Mouse (Mus musculus) limb, embryonic 13.5 days (tissue): ENCODE results near the gene Agt. TPM values are rescaled to one million over a fixed set of nuclear protein-coding genes. Genes with fewer than 3 reads are reported as not detected.
A peak's percentile ranks its signal among the peaks of the same experiment; 100 is the strongest.

Experiments used
- ATAC-seq: fragments of 200-750 bp; cut with Nextera tagmentation; 2 replicates; pipeline ENCODE4 v1.8.0; 2017; ENCODE audit warnings: low read depth, moderate number of reproducible peaks, moderate TSS enrichment; ENCODE audit not compliant: low FRiP score
- H3K27ac ChIP-seq: fragments of 300-500 bp; sonication (generic); 2 replicates; pipeline ENCODE4 v1.5.1; 2015; ENCODE audit warnings: inconsistent platforms, mild to moderate bottlenecking, moderate library complexity
- H3K27me3 ChIP-seq: fragments of 300-500 bp; sonication (generic); 2 replicates; pipeline ENCODE4 v1.6.1; 2015; ENCODE audit warnings: mild to moderate bottlenecking, inconsistent platforms
- H3K36me3 ChIP-seq: fragments of 300-500 bp; sonication (generic); 2 replicates; pipeline ENCODE4 v1.6.1; 2015; ENCODE audit warnings: inconsistent platforms, mild to moderate bottlenecking, moderate library complexity
- H3K4me1 ChIP-seq: fragments of 300-500 bp; sonication (generic); 2 replicates; pipeline ENCODE4 v1.6.1; 2015; ENCODE audit warnings: inconsistent platforms
- H3K4me2 ChIP-seq: fragments of 300-500 bp; sonication (generic); replicated peaks from 2 replicates; pipeline ENCODE4 v1.6.1; 2015; ENCODE audit warnings: inconsistent platforms, mild to moderate bottlenecking, moderate library complexity
- H3K4me3 ChIP-seq: fragments of 300-500 bp; sonication (generic); 2 replicates; pipeline ENCODE4 v1.5.1; 2015; ENCODE audit warnings: moderate library complexity, mild to moderate bottlenecking, inconsistent platforms
- H3K9ac ChIP-seq: fragments of 300-500 bp; sonication (generic); 2 replicates; pipeline ENCODE4 v1.6.1; 2015; ENCODE audit warnings: mild to moderate bottlenecking, inconsistent platforms
- H3K9me3 ChIP-seq: fragments of 300-500 bp; sonication (generic); 2 replicates; pipeline ENCODE4 v1.6.1; 2016; ENCODE audit warnings: inconsistent platforms
- WGBS: fragments of 180-500 bp; shearing (Covaris S2); methylation state at CpG from one replicate; pipeline ENCODE4 v1.1.7; 2015; 5-methylcytosine and 5-hydroxymethylcytosine counted together
- polyA plus RNA-seq: library from polyadenylated mRNA; unstranded; fragments of >200 nt; fragmentation: Nextera tagmentation; extraction: Ambion mirVana; gene quantifications from 2 replicates; pipeline ENCODE4 v1.2.1, GENCODE M21; 2015

Gene Agt
- polyA plus RNA-seq, 1 experiment from 2014 or later = 0.48 TPM

DNA sequence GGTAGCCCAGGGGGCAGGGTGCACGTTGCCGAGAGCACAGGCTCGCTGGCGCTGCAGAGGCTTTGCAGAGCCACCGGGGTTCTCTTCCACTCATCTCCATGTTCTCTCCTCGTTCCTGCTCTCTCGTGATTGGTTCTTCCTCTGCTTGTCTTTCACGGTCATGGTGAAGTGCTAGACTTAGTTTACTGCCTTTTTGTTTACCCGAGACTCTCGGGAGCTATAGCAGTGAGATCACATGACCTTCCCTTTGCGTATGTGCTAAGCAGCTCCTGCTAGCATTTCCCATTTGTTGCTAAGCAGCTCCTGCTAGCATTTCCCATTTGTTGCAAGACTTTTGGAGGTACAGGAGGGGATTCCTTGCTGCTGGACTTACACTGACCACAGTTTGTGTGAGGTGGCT lies 22.2 kb downstream of the Agt start:
- peaks cover 99% of the 10 kb centered on the region for H3K36me3 ChIP-seq
- no peak overlapping the region for H3K9ac ChIP-seq
- no peak overlapping the region for H3K4me3 ChIP-seq
- H3K27ac ChIP-seq = no peak overlapping the region
- H3K4me2 ChIP-seq = no peak overlapping the region
- H3K4me1 ChIP-seq = no peaks in the 10 kb centered on the region
- H3K27me3 ChIP-seq = no peaks in the 10 kb centered on the region
- ATAC-seq = no peak
- no peaks in the 10 kb centered on the region for H3K9me3 ChIP-seq
- WGBS = 58% methylated on average over 11 of the region's 11 CpGs

DNA sequence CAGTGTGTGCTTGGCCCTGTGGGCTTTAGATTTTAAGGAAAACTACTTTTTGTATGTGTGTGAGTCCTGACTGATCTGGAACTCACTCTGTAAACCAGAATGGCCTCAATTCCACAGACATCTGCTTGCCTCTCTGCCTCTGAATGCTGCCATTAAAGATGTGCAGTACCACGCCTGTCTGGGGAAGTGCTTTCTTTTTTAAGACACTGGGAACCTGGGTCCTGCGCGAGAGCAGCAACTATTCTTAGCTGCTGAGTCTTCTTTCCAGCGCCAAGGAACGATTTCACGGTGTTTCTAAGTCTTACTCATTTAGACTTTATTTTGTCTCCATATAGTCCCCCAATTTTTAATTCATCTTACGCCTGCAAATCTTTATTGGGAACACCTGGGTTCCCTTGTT lies 22.7 kb downstream of the Agt start:
- Histone ChIP-seq H3K9me3 (no peaks in the 10 kb centered on the region), H3K9ac (no peak overlapping the region), H3K4me1 (no peaks in the 10 kb centered on the region), H3K4me3 (no peak overlapping the region), H3K27me3 (no peaks in the 10 kb centered on the region), H3K36me3 (peaks cover 99% of the 10 kb centered on the region), H3K4me2 (no peak overlapping the region), H3K27ac (no peak overlapping the region)
- ATAC-seq = no peak
- 90% methylated on average over 7 of the region's 7 CpGs for WGBS

DNA sequence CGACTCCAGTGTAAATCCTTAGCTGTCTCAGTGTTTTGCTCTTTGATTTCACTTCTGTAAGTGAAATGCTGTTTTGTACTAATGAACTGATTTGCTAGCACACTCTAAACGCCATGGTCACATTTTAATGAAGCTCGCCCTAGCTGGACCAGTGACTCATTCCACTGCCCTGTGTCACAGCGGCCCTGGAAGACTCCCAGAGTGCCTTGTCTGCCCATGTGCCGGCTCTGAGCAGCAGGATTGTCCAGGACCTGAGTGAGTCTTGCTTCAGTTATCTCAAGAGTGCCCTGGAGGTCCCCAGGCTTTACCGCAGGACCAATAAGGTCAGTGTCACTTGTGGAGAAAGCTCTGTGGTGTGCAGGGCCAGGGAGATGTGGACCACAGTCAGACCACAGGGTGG lies 23.1 kb downstream of the Agt start:
- 91% methylated on average over 6 of the region's 6 CpGs for WGBS
- peaks cover 99% of the 10 kb centered on the region for H3K36me3 ChIP-seq
- no peaks in the 10 kb centered on the region for H3K27me3 ChIP-seq
- no peak overlapping the region for H3K4me3 ChIP-seq
- no peak overlapping the region for H3K27ac ChIP-seq
- ATAC-seq = no peak
- H3K4me2 ChIP-seq = no peak overlapping the region
- no peaks in the 10 kb centered on the region for H3K9me3 ChIP-seq
- H3K4me1 ChIP-seq = no peaks in the 10 kb centered on the region
- peak overlapping the region; percentile 31; the same call in 1 of the 2 replicates for H3K9ac ChIP-seq

DNA sequence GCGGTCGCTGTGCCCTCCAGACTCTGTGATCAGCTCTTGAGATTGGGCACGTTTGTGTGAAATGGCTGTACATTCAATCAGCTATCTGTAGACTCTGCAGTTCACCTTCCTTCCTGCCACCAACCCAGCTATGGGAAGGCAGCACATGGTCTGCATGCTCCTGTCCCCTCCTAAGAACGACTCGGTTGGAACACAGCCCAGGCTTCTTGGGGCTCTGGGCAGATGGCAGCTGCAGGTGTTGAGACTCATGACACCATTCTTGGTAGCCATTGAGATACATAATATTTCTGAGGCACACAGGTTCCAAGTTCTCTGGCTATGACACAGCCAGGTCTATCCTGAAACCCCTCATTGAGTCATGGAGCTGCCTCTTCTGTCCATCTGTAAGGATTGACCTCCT lies 26.2 kb downstream of the Agt start:
- no peaks in the 10 kb centered on the region for H3K27me3 ChIP-seq
- H3K4me3 ChIP-seq = no peak overlapping the region
- no peaks in the 10 kb centered on the region for H3K9me3 ChIP-seq
- no peak for ATAC-seq
- peaks cover 99% of the 10 kb centered on the region for H3K36me3 ChIP-seq
- H3K4me1 ChIP-seq = no peaks in the 10 kb centered on the region
- no peak overlapping the region for H3K4me2 ChIP-seq
- 97% methylated on average over 5 of the region's 5 CpGs for WGBS
- H3K9ac ChIP-seq = no peak overlapping the region
- H3K27ac ChIP-seq = no peak overlapping the region

DNA sequence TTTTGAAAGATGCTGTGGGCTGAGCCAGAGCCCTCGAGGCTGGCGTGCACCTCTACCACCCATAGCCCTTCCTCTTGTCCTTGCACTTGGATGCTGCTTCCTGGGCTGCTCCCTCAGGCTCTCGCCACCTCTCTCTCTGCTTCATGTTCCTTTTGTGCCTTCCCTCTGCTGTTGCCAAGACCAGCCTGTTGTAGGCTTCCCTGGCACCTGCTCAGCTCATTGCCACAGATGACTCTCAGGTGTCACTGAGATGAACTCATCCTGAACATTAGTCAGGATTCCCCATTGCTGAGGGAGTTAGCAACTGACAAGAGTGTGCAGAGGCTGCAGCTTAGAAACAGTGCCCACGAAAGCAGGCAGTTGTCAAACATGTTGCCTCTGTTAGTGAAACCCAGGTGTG lies 27.5 kb downstream of the Agt start:
- no peaks in the 10 kb centered on the region for H3K4me1 ChIP-seq
- no peaks in the 10 kb centered on the region for H3K9me3 ChIP-seq
- no peak for ATAC-seq
- no peak overlapping the region for H3K4me2 ChIP-seq
- H3K9ac ChIP-seq = no peak overlapping the region
- H3K4me3 ChIP-seq = no peak overlapping the region
- H3K27ac ChIP-seq = no peak overlapping the region
- peaks cover 97% of the 10 kb centered on the region for H3K36me3 ChIP-seq
- H3K27me3 ChIP-seq = no peaks in the 10 kb centered on the region
- 92% methylated on average over 4 of the region's 4 CpGs for WGBS

DNA sequence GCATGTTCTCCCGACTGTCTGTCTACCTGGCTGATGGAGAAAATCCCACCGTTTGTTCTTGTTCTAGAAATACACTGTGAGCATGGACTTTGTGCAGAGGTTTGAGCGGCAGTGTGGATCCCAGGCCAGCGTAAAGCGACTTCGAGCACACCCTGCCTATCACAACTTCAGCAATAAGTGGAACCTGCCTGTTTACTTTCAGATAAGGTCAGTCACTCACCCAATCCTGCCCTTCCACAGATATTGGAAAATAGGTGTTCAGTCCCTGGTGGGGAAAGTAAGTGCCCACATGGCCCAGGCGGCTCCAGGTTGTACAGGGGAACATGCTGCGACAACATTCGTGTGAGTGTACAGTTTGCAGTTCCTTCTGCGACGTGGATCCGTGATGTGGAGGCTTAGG lies 28.6 kb downstream of the Agt start:
- Histone ChIP-seq H3K4me1 (no peaks in the 10 kb centered on the region), H3K9me3 (no peaks in the 10 kb centered on the region), H3K27me3 (no peaks in the 10 kb centered on the region), H3K4me3 (no peak overlapping the region), H3K9ac (no peak overlapping the region), H3K27ac (no peak overlapping the region), H3K4me2 (no peak overlapping the region), H3K36me3 (peaks cover 92% of the 10 kb centered on the region)
- ATAC-seq = no peak
- 95% methylated on average over 12 of the region's 12 CpGs for WGBS

DNA sequence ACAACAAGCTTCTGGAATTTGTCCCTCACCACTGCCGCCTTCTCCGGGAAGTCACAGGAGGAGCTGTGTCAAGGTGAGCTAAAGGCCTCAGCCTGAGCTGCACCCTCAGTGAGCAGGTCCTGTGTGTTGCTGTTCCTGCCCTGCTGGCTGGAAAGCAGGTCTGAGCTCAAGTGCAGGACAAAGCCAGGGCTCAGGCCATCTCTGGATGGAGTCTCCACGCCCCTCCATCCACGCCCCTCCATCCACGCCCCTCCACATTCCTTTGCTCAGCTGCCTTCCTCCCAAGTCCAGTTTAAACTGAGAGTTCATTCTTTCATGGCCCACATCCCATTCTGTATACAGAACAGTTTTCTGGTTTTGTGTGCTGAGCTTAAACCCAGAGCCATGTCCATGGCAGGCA lies 34.1 kb downstream of the Agt start:
- WGBS = 96% methylated on average over 5 of the region's 5 CpGs

DNA sequence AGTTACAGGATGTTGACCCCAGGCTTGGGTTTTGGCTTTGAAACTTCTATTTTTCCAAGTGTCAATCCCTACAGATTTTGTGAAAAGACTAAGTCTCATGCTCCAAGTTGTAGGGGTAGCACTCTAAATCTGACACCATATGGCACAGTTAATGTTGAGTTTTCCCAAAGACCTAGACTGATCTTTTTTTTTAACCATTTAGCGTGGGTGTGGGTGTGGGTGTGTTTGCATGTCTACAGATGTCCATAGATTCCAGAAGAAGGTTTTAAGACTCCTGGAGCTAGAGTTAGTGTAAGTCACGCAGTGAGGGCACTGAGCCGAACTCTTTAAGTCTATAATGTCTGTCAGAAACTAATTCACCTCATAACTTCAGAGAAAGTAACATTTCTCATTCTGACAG lies 36.9 kb downstream of the Agt start:
- no peak overlapping the region for H3K4me3 ChIP-seq
- ATAC-seq = no peak
- no peaks in the 10 kb centered on the region for H3K4me1 ChIP-seq
- H3K9me3 ChIP-seq = no peaks in the 10 kb centered on the region
- H3K9ac ChIP-seq = no peak overlapping the region
- peaks cover 89% of the 10 kb centered on the region for H3K36me3 ChIP-seq
- H3K27ac ChIP-seq = no peak overlapping the region
- no peaks in the 10 kb centered on the region for H3K27me3 ChIP-seq
- no peak overlapping the region for H3K4me2 ChIP-seq
- WGBS = 93% methylated on average over 3 of the region's 3 CpGs

More for the DNA sequence above, 34.1 kb downstream of the Agt start:
- no peaks in the 10 kb centered on the region for H3K9me3 ChIP-seq
- H3K9ac ChIP-seq = no peak overlapping the region
- H3K4me1 ChIP-seq = no peaks in the 10 kb centered on the region
- no peak overlapping the region for H3K4me3 ChIP-seq
- no peak overlapping the region for H3K4me2 ChIP-seq
- no peak for ATAC-seq
- peaks cover 91% of the 10 kb centered on the region for H3K36me3 ChIP-seq
- no peak overlapping the region for H3K27ac ChIP-seq
- H3K27me3 ChIP-seq = no peaks in the 10 kb centered on the region

DNA sequence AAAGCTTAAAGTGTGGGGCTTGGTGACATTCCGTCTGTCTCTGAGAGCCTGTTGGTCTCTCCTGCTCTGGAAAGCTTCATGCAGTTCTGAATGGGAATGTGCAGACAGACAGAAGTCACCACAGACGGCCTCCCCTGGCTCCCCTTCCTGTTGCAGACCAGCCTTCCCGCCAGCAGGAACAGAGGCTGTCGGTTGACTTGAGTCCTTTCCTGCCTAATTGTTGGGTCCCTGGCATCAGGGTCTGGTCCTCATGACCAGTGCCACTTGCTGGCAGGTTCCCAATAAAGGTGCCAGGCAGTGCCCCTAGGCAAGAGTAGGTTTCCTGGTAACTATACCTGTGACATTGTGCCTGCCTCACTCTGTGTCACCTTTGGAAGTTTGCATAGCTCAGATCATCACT lies 38.5 kb downstream of the Agt start:
- Histone ChIP-seq H3K27me3 (no peaks in the 10 kb centered on the region), H3K4me1 (no peaks in the 10 kb centered on the region), H3K9ac (no peak overlapping the region), H3K4me2 (no peak overlapping the region), H3K36me3 (peaks cover 94% of the 10 kb centered on the region), H3K27ac (no peak overlapping the region), H3K9me3 (no peaks in the 10 kb centered on the region), H3K4me3 (no peak overlapping the region)
- ATAC-seq = no peak
- WGBS = 89% methylated on average over 4 of the region's 4 CpGs

DNA sequence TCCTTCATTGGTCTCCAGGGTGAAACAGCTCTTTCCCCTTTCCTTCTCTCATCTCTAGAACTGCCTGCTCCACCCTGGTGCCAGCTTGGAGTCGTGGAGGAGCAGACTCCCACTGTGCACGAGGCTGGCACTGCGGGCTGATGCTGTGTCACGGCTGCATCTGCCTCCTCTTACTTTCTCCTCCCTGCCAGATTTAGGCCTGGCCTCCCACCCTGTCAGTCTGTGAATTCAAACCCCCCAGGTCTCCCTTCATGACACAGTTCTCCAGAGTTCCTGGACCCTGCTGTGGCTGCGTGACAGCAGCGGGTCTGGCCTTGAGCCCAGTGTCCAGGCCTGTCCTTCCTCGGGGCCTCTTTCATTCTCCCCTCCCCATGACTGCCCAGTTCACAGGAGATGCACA lies 39.0 kb downstream of the Agt start:
- H3K27me3 ChIP-seq = no peaks in the 10 kb centered on the region
- WGBS = 85% methylated on average over 7 of the region's 7 CpGs
- ATAC-seq = no peak
- no peak overlapping the region for H3K4me2 ChIP-seq
- no peak overlapping the region for H3K9ac ChIP-seq
- no peak overlapping the region for H3K4me3 ChIP-seq
- H3K27ac ChIP-seq = no peak overlapping the region
- H3K4me1 ChIP-seq = no peaks in the 10 kb centered on the region
- peaks cover 94% of the 10 kb centered on the region for H3K36me3 ChIP-seq
- H3K9me3 ChIP-seq = no peaks in the 10 kb centered on the region

DNA sequence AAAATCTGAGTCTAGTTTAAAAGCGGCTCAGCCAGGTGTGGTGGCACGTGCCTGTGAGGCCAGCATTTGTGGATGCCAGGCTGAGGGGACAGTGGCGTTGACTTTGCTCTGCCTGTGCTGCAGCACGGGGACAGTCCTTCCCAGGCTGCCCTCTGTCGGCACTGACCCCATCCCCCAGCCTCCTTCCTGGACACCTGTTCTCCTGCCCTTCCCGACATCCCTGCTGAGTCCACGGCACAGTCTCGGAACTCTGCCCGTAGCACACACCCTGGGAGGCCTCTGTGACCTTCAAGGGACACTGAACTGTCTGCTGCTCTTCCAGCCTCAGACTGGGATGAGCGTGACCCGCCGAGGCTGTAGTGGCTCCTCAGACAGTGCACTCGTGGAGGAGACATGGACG lies 39.4 kb downstream of the Agt start:
- peaks cover 92% of the 10 kb centered on the region for H3K36me3 ChIP-seq
- ATAC-seq = no peak
- H3K9me3 ChIP-seq = no peaks in the 10 kb centered on the region
- no peak overlapping the region for H3K4me2 ChIP-seq
- H3K27me3 ChIP-seq = no peaks in the 10 kb centered on the region
- no peak overlapping the region for H3K9ac ChIP-seq
- 87% methylated on average over 14 of the region's 14 CpGs for WGBS
- H3K4me3 ChIP-seq = no peak overlapping the region
- no peaks in the 10 kb centered on the region for H3K4me1 ChIP-seq
- no peak overlapping the region for H3K27ac ChIP-seq

DNA sequence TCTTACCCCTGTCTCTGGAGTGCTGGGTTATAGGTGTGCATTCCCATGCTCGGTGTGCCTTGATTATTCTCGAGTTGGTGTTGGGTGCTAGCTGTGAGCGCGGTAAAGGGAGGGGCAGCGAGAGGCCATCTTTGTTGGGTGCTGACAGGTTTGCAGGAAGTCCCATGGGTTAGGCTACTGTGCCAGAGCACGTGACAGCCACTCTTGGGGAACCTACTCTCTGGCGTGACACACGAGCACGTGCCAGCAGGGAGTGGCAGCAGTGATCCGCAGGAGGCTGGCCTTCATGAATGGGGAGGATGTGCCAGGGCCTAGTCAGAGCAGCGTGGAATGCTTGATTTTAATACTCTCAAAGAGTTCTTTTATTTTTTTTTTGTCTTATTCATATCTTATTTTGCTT lies 43.2 kb downstream of the Agt start:
- Histone ChIP-seq H3K4me2 (no peak overlapping the region), H3K27ac (no peak overlapping the region), H3K36me3 (peaks cover 70% of the 10 kb centered on the region), H3K4me1 (peaks cover 10% of the 10 kb centered on the region), H3K9ac (no peak overlapping the region), H3K4me3 (no peak overlapping the region), H3K9me3 (no peaks in the 10 kb centered on the region), H3K27me3 (no peaks in the 10 kb centered on the region)
- ATAC-seq = no peak
- WGBS = 93% methylated on average over 11 of the region's 11 CpGs

DNA sequence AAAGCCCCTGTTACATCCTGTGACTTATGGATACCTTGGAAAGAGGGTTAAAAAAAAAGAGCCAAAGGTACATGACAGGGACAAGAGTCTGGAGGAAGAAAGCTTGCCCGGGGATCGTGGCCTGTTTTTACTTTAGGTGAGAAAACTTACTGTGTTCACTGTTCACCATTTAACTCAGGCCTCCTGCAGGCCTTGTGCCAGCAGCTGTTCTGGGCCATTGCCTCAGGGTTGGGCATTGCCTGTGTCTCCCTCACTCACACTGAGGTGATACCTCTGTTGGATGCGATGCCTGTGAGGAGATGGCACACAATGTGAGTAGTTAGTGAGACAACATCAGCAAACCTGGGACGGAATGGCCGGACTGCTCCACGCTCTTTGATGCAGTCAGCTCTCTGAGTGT lies 47.6 kb downstream of the Agt start:
- Histone ChIP-seq H3K4me2 (peak overlapping the region; percentile 80), H3K4me1 (peaks cover 11% of the 10 kb centered on the region), H3K9me3 (no peaks in the 10 kb centered on the region), H3K27ac (no peak overlapping the region), H3K9ac (peak overlapping the region; percentile 88), H3K27me3 (no peaks in the 10 kb centered on the region), H3K36me3 (peaks cover 29% of the 10 kb centered on the region), H3K4me3 (peak overlapping the region; percentile 93)
- no peak for ATAC-seq
- 91% methylated on average over 6 of the region's 6 CpGs for WGBS
